Mouse (Mus musculus) cerebellum, adult 2 months (tissue): ENCODE data around the gene Them4.

Experiments
- CTCF ChIP-seq: fragments of 200-500 bp; IDR thresholded peaks from 2 replicates; pipeline ENCODE4 v1.5.1; 2011; ENCODE audit warnings: low read depth, mild to moderate bottlenecking, control low read depth, low read length, moderate library complexity, borderline replicate concordance; ENCODE audit not compliant: insufficient read depth
- POLR2A ChIP-seq: fragments of 200-500 bp; IDR thresholded peaks from 2 replicates; pipeline ENCODE4 v1.6.1; 2011; ENCODE audit warnings: low read length, control low read depth, borderline replicate concordance; ENCODE audit not compliant: insufficient read depth

GRCm38 (mm10) chr3:94309633-94310363 lies at the start of gene Them4:
- no peak for TF ChIP-seq CTCF
- TF ChIP-seq POLR2A: peak; percentile 93
